Mouse (Mus musculus): Measurements from ENCODE around the gene Dlg1. TPM values are rescaled to one million over a fixed set of nuclear protein-coding genes. Genes with fewer than 3 reads are reported as not detected.

Gene Dlg1
- polyA plus RNA-seq, 1 experiment from 2014 or later = 26.4 TPM

DNA sequence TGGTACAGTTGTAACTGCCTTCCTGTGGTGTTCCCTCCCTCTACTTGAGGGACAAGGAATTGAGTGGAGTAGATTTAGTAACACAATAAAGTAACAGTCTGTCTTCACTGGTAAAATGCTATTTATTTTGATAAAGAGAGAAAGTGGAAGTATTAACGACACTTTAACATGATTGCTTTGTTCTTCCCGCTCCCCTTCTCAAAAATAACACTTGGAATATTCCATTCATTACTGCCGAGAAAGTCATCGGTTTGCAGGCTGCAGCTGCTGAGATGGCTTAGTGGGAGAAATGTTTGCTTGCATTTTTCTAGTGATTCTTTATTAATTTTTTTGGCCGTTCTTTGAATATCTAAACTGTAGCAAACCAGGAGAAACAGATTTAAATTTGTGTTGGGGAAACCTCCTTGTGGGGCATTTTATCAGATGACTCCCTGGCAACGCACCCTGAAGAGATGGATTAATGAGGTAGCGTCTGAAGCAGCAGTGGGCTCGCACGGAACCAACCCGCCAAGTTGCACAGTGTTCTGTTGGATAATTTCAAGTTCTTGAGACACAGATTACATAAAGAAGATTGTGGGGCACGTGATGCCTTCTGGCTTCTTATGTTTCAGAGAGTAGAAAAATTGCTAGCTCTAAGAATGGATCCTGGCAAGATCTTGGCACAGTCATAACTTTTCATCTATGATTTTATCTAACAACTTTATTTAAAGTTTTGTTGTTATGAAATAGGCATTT lies 32.2 kb downstream of the Dlg1 start:
- H3K4me2 ChIP-seq (replicated peaks; ENCODE audit: low read depth, low read length) = no peak overlapping the region

DNA sequence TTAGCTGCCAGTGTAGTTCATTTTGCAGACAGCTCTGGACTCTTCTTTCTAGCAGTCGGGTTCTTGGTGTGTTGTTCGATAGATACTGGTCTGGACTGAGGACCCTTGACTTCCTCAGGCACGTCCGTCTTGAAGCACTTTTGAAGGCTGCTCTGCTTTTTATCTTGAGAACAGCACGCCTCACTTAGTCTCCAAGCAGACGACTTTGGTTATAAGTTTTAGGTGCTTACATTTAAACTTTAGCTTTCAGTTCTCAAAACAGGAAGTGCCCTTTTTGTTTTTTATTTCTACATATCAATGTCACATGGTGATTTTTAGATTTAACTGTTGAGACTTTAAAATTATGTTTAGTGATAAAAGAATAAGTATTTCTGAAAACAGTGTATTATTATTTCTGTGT lies 33.1 kb downstream of the Dlg1 start:
- ATAC-seq (ENCODE audit: low FRiP score) = no peak
- Histone ChIP-seq H3K4me3 (ENCODE audit: low read depth, low read length) (no peak overlapping the region), H3K9ac (ENCODE audit: low read depth, low read length) (no peak overlapping the region), H3K27ac (ENCODE audit: low read depth, low read length) (no peak overlapping the region), H3K36me3 (ENCODE audit: control insufficient read depth, insufficient read depth, low read length) (no peaks in the 10 kb centered on the region), H3K9me3 (ENCODE audit: control insufficient read depth, low read length) (no peaks in the 10 kb centered on the region), H3K27me3 (ENCODE audit: control insufficient read depth, insufficient read depth, low read length) (no peaks in the 10 kb centered on the region), H3K4me2 (replicated peaks; ENCODE audit: low read depth, low read length) (no peak overlapping the region), H3K4me1 (replicated peaks; ENCODE audit: control insufficient read depth, insufficient read depth, low read length) (no peaks in the 10 kb centered on the region)
- 81% methylated on average over 6 of the region's 6 CpGs for WGBS
- DNase-seq (ENCODE audit: low spot score) = no peak

More for the DNA sequence above, 32.2 kb downstream of the Dlg1 start:
- 79% methylated on average over 11 of the region's 11 CpGs for WGBS
- H3K9me3 ChIP-seq (ENCODE audit: control insufficient read depth, low read length) = no peaks in the 10 kb centered on the region
- no peak overlapping the region for H3K4me3 ChIP-seq (ENCODE audit: low read depth, low read length)
- H3K9ac ChIP-seq (ENCODE audit: low read depth, low read length) = no peak overlapping the region
- H3K27me3 ChIP-seq (ENCODE audit: control insufficient read depth, insufficient read depth, low read length) = no peaks in the 10 kb centered on the region
- no peaks in the 10 kb centered on the region for H3K4me1 ChIP-seq (replicated peaks; ENCODE audit: control insufficient read depth, insufficient read depth, low read length)
- H3K27ac ChIP-seq (ENCODE audit: low read depth, low read length) = no peak overlapping the region
- ATAC-seq (ENCODE audit: low FRiP score) (no peak), DNase-seq (ENCODE audit: low spot score) (no peak)
- no peaks in the 10 kb centered on the region for H3K36me3 ChIP-seq (ENCODE audit: control insufficient read depth, insufficient read depth, low read length)

DNA sequence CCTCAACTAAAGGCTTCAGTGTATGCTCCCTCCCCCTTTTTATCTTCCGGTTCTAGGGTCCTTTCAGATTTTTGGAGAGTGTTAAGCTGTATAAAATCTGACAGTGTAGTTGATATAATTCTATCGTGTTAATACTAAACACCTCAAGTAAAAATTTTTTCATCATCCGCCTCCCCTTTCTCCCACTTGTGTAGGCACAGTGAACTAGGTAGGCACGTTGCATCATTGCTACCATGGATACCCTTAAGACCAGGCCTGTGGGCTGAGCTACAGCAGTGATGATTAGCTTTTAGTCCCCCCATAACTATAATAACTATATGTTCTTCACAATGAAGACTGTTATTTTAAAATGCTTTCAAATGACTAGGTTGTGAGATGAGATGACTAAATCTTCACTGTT lies 34.1 kb downstream of the Dlg1 start:
- 92% methylated on average over 4 of the region's 4 CpGs for WGBS

DNA sequence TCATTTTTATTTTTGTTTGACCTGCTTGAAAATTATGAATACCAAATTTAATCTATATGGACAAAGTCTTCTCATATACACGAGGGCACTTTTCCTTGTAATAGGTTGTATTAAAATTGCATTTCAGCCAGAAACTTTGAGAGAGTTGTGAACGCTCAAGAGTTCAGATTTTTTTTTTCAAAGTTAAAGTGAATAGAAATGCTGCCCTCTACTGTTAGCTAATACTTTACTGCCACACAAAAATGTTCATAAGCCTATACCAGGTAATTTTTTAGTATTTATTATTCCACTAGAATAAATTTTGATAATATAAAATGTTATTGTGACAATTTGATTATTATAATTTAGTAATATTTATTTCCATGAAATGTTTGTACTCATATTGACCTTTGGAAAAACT lies 42.0 kb downstream of the Dlg1 start:
- no peak overlapping the region for H3K4me2 ChIP-seq (replicated peaks; ENCODE audit: low read depth, low read length)
- H3K9ac ChIP-seq (ENCODE audit: low read depth, low read length) = no peak overlapping the region
- no peaks in the 10 kb centered on the region for H3K27me3 ChIP-seq (ENCODE audit: control insufficient read depth, insufficient read depth, low read length)
- H3K4me1 ChIP-seq (replicated peaks; ENCODE audit: control insufficient read depth, insufficient read depth, low read length) = no peaks in the 10 kb centered on the region
- H3K4me3 ChIP-seq (ENCODE audit: low read depth, low read length) = no peak overlapping the region
- WGBS = 48% methylated on average over 2 of the region's 2 CpGs
- DNase-seq (ENCODE audit: low spot score) (peak; percentile 22), ATAC-seq (ENCODE audit: low FRiP score) (no peak)
- H3K36me3 ChIP-seq (ENCODE audit: control insufficient read depth, insufficient read depth, low read length) = no peaks in the 10 kb centered on the region
- H3K9me3 ChIP-seq (ENCODE audit: control insufficient read depth, low read length) = no peaks in the 10 kb centered on the region
- H3K27ac ChIP-seq (ENCODE audit: low read depth, low read length) = no peak overlapping the region

More for the DNA sequence above, 34.1 kb downstream of the Dlg1 start:
- H3K9me3 ChIP-seq (ENCODE audit: control insufficient read depth, low read length) = no peaks in the 10 kb centered on the region
- H3K36me3 ChIP-seq (ENCODE audit: control insufficient read depth, insufficient read depth, low read length) = no peaks in the 10 kb centered on the region
- DNase-seq (ENCODE audit: low spot score) = no peak
- no peaks in the 10 kb centered on the region for H3K27me3 ChIP-seq (ENCODE audit: control insufficient read depth, insufficient read depth, low read length)
- no peak overlapping the region for H3K4me2 ChIP-seq (replicated peaks; ENCODE audit: low read depth, low read length)
- no peaks in the 10 kb centered on the region for H3K4me1 ChIP-seq (replicated peaks; ENCODE audit: control insufficient read depth, insufficient read depth, low read length)
- no peak overlapping the region for H3K4me3 ChIP-seq (ENCODE audit: low read depth, low read length)
- ATAC-seq (ENCODE audit: low FRiP score) = no peak
- H3K9ac ChIP-seq (ENCODE audit: low read depth, low read length) = no peak overlapping the region
- H3K27ac ChIP-seq (ENCODE audit: low read depth, low read length) = no peak overlapping the region

DNA sequence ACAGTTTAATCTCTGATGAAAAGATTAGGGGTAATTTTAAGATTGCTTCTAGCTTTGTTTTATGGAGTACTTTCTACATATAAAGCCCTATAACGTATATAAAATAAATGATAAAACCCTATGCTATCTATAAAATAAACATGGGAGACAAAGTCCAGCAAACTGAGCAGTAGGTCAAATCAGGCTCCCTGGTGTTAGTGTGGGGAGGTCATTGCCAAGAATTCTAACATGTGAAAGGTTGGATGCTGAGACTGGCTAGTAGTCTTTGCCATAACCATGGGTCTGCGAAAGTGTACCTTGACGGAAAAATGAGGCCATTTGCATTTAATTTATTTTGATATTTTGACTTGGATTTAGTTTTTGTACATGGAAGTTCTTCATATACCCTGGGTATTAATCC lies 42.7 kb downstream of the Dlg1 start:
- H3K9ac ChIP-seq (ENCODE audit: low read depth, low read length) = no peak overlapping the region
- H3K4me3 ChIP-seq (ENCODE audit: low read depth, low read length) = no peak overlapping the region
- no peak overlapping the region for H3K27ac ChIP-seq (ENCODE audit: low read depth, low read length)
- H3K4me1 ChIP-seq (replicated peaks; ENCODE audit: control insufficient read depth, insufficient read depth, low read length) = no peaks in the 10 kb centered on the region
- ATAC-seq (ENCODE audit: low FRiP score) (no peak), DNase-seq (ENCODE audit: low spot score) (no peak)
- 91% methylated on average over 3 of the region's 3 CpGs for WGBS
- no peak overlapping the region for H3K4me2 ChIP-seq (replicated peaks; ENCODE audit: low read depth, low read length)
- no peaks in the 10 kb centered on the region for H3K9me3 ChIP-seq (ENCODE audit: control insufficient read depth, low read length)
- no peaks in the 10 kb centered on the region for H3K27me3 ChIP-seq (ENCODE audit: control insufficient read depth, insufficient read depth, low read length)
- H3K36me3 ChIP-seq (ENCODE audit: control insufficient read depth, insufficient read depth, low read length) = no peaks in the 10 kb centered on the region

- no peak for ATAC-seq (ENCODE audit: low FRiP score)
- Histone ChIP-seq H3K9ac (ENCODE audit: low read depth, low read length) (no peak overlapping the region), H3K36me3 (ENCODE audit: control insufficient read depth, insufficient read depth, low read length) (no peaks in the 10 kb centered on the region), H3K27me3 (ENCODE audit: control insufficient read depth, insufficient read depth, low read length) (no peaks in the 10 kb centered on the region), H3K4me1 (replicated peaks; ENCODE audit: control insufficient read depth, insufficient read depth, low read length) (no peaks in the 10 kb centered on the region), H3K9me3 (ENCODE audit: control insufficient read depth, low read length) (no peaks in the 10 kb centered on the region), H3K4me2 (replicated peaks; ENCODE audit: low read depth, low read length) (no peak overlapping the region), H3K4me3 (ENCODE audit: low read depth, low read length) (no peak overlapping the region), H3K27ac (ENCODE audit: low read depth, low read length) (no peak overlapping the region)
- no peak for DNase-seq (ENCODE audit: low spot score)
- 84% methylated on average over 3 of the region's 3 CpGs for WGBS
These were observed 44.1 kb downstream of the Dlg1 start for GRCm38 (mm10) chr16:31707326-31707725.

DNA sequence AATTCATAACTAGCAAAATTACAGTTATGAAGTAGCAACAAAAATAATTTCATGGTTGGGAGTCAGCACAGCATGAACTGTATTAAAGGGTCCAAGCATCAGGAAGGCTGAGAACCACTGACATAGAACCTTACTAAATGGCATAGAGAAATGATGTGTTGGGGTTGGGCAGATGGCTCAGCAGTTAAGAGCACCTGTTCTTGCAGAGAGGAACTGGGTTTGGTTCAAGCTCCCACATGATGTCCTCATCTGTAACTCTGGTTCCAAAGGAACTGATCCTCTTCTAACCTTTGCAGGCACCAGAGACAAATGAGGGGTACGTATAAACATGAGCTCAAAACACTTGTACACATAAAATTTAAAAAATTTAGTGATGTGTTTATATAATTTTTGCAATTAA lies 59.7 kb downstream of the Dlg1 start:
- Histone ChIP-seq H3K27ac (ENCODE audit: low read depth, low read length) (no peak overlapping the region), H3K36me3 (ENCODE audit: control insufficient read depth, insufficient read depth, low read length) (no peaks in the 10 kb centered on the region), H3K9ac (ENCODE audit: low read depth, low read length) (no peak overlapping the region), H3K4me1 (replicated peaks; ENCODE audit: control insufficient read depth, insufficient read depth, low read length) (no peaks in the 10 kb centered on the region), H3K4me3 (ENCODE audit: low read depth, low read length) (no peak overlapping the region), H3K9me3 (ENCODE audit: control insufficient read depth, low read length) (no peaks in the 10 kb centered on the region), H3K4me2 (replicated peaks; ENCODE audit: low read depth, low read length) (no peak overlapping the region), H3K27me3 (ENCODE audit: control insufficient read depth, insufficient read depth, low read length) (no peaks in the 10 kb centered on the region)
- 95% methylated on average over 1 of the region's 1 CpGs for WGBS
- DNase-seq (ENCODE audit: low spot score) (no peak), ATAC-seq (ENCODE audit: low FRiP score) (no peak)

DNA sequence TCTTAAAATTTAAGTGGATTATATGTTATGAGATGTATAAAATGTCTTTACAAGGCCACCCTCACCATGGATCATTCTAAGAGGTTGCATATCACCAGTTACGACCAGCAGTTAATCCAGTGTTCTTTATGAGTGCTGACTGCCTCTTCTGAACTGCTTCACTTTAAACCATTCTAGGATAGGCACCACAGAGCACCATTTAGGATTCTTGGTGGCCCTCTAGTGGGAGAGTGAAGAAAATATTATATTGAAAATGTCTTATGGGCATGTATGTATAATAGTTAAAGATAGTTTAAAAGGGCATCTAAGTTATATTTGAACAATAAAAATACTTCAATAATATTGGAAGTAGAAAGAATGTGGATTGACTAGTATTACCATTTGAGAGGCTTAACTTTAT lies 60.9 kb downstream of the Dlg1 start:
- no peaks in the 10 kb centered on the region for H3K4me1 ChIP-seq (replicated peaks; ENCODE audit: control insufficient read depth, insufficient read depth, low read length)
- DNase-seq (ENCODE audit: low spot score) = peak; percentile 40
- H3K27me3 ChIP-seq (ENCODE audit: control insufficient read depth, insufficient read depth, low read length) = no peaks in the 10 kb centered on the region
- 54% methylated on average over 1 of the region's 1 CpGs for WGBS
- no peak overlapping the region for H3K4me2 ChIP-seq (replicated peaks; ENCODE audit: low read depth, low read length)
- H3K9me3 ChIP-seq (ENCODE audit: control insufficient read depth, low read length) = no peaks in the 10 kb centered on the region
- no peak overlapping the region for H3K4me3 ChIP-seq (ENCODE audit: low read depth, low read length)
- H3K36me3 ChIP-seq (ENCODE audit: control insufficient read depth, insufficient read depth, low read length) = no peaks in the 10 kb centered on the region
- ATAC-seq (ENCODE audit: low FRiP score) = no peak
- no peak overlapping the region for H3K9ac ChIP-seq (ENCODE audit: low read depth, low read length)
- no peak overlapping the region for H3K27ac ChIP-seq (ENCODE audit: low read depth, low read length)

- WGBS = 90% methylated on average over 4 of the region's 4 CpGs
- DNase-seq (ENCODE audit: low spot score) (no peak), ATAC-seq (ENCODE audit: low FRiP score) (no peak)
- H3K9ac ChIP-seq (ENCODE audit: low read depth, low read length) = no peak overlapping the region
- H3K27ac ChIP-seq (ENCODE audit: low read depth, low read length) = no peak overlapping the region
- no peaks in the 10 kb centered on the region for H3K36me3 ChIP-seq (ENCODE audit: control insufficient read depth, insufficient read depth, low read length)
- no peak overlapping the region for H3K4me2 ChIP-seq (replicated peaks; ENCODE audit: low read depth, low read length)
- no peaks in the 10 kb centered on the region for H3K4me1 ChIP-seq (replicated peaks; ENCODE audit: control insufficient read depth, insufficient read depth, low read length)
- no peaks in the 10 kb centered on the region for H3K9me3 ChIP-seq (ENCODE audit: control insufficient read depth, low read length)
- H3K27me3 ChIP-seq (ENCODE audit: control insufficient read depth, insufficient read depth, low read length) = no peaks in the 10 kb centered on the region
- H3K4me3 ChIP-seq (ENCODE audit: low read depth, low read length) = no peak overlapping the region
These were observed 61.6 kb downstream of the Dlg1 start for GRCm38 (mm10) chr16:31724818-31725217.
